Mouse (Mus musculus) cerebellum, adult 8-10 months (tissue): ENCODE results near the gene Tnfrsf18.

Source experiments
- DNase-seq: peaks from one replicate; pipeline ENCODE4 v3.0.0; 2022

Tnfrsf18 gene

DNA sequence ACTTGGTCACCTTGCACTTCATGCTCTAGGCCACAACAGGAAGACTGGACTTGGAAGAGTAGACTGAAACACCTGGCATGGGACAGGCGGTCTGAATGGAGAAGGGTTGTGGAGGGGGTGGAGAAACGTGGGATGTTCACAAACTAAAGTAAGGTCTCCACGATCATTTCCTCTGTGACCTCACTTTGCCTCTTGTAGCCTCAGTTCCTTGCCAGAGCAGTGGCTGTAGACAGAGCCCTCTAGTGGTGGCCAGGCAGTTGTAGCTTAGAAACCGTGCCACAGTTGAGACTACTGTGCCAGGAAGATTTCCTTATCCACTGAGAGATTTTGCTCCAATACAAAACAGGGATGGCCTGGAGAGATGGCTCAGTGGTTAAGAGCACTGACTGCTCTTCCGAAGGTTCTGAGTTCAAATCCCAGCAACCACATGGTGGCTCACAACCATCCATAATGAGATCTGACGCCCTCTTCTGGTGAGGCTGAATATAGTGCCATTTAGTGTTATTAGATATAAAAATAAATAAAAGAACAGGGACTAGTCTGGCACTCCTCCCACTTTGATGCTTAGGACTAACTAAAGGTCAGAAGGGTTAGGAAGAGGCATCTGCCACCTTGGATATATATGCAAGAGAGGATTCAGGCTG lies 7.6 kb downstream of the Tnfrsf18 start:
- DNase-seq, result peak; percentile 43

DNA sequence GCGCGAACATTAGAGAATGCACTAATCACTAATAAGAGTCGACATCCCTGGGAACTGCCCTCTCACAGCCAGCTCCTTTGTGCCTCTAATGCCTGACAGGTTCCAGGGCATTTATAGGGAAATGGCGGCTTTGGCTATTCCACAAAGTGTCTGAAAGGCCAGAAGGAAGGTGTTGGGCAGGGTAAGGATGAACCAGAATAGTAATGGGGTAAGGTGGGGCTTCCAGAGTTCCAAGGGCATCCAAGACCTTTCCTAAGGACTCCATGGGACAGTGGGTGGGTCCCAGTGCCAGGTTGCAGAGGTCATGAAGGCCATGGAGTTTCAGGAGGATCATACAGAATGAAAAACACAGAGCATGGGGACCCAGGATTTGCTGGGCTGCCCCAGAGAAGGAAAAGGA lies 8.3 kb downstream of the Tnfrsf18 start:
- DNase-seq, result no peak

DNA sequence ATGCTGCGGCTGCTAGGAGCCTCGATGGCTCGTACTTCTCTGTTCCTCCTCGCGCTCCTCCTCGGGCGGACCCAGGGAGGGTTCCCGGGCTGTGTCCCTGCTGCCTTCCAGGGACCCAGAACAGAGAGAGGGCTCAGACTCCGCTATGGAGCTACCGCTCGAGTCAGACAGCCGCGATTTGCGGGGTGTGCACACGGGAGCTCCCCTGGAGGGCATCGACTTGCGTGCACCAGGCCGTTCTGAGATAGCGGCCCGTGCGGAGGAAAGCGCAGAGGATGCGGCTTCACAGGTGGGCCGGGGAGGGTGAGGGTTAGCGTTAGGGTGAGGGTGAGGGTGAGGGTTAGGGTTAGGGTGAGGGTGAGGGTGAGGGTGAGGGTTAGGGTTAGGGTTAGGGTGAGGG lies 8.9 kb downstream of the Tnfrsf18 start:
- DNase-seq, result no peak

DNA sequence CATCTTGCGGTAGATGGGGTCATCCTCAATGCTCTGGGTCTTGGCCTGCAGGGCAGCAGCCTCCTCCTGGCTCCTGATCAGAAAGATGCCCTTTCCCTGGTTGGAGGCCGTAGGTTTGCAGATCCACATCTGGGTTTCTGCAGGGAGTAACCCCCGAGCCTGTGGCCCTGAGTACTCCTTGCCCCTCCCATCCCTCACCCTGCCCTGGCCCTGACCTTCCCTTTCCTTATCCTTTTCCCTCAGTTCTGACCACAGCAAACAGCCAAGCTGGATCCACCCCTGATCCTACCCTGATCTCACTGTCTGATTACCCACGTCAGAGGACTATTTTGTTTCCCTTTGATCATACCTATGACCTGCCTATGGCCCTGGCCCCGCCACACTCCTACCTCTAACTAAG lies 18.8 kb downstream of the Tnfrsf18 start:
- no peak for DNase-seq

DNA sequence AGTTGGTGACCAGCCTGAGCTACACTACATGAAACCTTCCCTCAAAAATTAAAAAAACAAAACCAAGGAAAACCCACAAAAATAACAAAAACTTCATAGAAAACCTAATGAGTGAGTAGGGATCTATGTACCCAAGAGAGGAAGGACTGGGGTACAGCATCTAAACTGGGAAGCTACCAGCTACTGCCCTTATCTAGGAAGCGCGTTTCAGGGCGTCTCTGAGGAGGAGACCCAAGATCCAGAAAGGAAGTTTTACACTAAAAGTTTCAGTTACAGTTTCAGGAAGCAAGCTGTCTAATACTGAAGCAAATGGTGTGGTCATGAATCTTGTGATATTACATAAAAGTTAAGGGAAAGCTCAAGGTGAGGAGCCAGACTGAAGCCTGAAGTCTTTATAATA lies 23.8 kb downstream of the Tnfrsf18 start:
- DNase-seq, result no peak

DNA sequence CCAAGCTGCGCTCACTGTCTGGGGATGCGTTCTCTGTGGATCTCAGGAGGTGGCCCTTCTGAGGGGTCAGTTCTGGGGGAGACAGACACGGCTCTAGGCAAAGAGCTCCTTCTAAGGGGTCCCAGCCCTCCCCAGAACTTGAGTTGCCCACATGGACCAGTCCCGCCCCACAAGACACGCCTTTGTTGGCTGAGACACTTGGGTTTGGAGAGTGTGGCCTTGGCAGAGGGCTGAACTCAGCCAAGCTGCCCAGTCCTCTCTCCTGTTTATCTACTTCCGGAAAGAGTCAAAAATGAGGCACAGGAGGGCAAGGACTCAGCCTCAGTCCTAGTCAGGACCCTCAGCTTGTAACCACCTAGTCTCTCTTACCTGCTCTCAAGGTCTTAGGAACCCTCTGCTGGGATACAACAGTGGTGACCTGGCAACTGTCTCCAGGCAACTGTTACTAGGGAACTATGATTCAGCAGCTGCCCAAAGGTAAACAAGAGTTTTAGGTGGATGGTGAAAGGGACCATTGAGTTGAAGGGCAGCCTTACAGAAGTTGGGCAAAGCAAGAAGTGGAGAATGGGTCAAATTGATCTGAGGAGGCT lies 24.5 kb downstream of the Tnfrsf18 start:
- no peak for DNase-seq

DNA sequence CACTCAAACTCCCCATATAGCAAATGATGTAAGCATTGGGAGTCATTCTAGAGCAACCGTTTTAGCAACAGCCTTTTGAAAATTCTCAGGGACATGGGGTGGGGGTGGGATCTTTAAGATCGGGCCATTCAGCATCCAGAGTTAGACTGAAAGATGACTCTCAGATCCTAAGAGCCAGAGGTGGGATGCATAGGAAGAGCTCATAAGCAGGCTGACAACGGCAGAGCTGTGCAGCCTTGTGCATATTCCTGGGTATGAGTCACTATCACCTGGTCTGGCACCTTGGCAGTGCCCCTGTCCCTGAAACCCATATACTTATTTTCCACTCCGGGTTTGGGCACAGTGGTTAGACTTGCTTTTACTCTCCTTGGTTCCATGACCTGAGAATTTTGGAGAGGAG lies 27.1 kb downstream of the Tnfrsf18 start:
- no peak for DNase-seq

DNA sequence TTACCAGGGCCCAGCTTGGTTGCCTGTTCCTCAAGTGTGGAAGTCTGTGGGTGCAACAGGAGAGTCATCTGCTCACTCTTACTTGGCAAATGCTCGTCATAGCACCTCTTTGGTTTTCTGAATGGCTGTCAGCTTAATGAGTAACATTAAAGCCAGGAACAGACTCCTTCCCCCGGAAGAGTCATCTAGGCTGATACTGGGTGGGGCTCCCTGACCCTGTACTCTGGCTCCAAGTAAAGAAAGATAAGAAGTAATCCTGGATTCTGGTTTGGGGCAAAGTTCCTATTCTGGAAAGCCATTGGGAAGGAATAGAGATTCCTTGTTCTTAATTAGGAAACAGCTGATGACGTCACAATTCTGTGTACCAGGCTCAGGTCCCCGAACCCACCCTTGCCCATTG lies 28.2 kb downstream of the Tnfrsf18 start:
- DNase-seq, result no peak

DNA sequence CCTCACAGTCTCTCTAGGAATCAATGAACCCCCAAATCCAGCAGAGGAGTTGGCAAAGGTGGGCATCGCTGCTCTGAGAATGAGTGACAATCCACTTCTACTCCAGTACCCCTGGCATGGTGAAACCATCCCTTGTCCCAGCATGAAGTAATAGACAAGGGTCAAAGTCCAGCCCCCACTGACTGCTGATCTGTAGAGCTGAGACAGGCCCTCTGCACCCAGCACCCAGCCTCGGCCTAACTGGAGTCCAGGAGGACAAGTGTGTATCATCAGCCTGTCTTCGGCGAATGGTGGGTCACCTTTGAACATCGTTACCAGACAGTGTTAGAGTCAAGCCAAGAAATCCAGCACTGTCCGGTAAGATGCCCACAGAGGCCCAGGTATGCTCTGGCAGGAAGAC lies 28.6 kb downstream of the Tnfrsf18 start:
- DNase-seq, result no peak

DNA sequence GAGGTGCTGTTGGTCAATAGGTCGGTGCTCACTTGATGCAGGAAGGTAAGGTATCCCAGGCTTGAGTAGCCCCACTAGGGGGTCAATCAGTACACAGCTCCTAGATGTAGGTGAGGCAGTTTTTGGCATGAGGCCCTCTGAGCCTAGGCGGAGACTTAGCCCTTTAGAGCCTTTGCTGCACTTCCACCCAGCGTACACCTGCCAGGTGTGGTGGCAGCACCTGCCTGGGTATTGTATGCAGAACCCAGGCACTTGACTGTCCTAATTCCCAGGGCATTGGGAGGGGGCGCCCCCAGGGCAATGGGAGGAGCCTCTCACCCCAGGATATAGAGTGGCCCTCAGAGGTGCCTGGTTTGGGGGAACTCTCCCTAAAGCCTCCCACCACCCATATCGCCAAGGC lies 29.2 kb downstream of the Tnfrsf18 start:
- DNase-seq, result no peak

DNA sequence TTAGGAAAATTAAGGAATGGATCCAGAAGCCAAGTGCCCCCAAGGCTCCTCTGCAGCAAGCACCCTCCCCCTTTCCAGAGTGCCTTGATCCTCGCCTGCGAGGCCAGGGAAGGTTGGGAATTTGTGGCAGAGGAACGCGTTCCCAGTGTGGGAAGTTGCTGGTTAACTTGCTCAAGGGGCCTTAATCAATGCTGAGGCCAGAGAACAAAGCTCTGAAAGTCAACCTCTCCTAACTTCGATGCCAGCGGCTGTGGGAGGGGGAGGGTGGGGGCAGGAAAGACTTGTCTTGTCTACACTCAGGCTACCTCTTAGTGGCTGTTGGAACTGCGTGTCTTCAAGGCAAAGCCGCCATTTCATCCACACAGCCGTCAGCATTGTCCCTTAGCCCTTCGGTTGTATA lies 31.7 kb downstream of the Tnfrsf18 start:
- no peak for DNase-seq

DNA sequence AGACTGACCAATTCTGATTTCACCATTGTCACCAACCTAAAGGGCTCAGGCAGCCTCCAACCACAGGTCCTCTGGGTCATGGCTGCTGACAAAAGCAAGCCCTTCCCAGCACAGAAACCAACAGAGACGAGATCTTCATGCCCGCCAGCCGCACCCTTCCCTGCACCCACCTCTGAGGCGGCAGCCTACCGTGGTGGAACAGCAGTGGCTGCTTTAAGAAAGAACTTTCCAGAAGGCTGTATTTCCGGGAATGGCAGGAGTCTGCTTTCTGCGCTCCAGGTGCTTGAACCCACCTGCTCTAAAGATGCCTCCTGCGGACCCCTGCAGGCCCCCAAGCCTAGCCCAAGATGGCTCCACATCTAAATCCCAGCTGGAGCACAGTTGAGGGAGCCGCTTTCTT lies 32.9 kb downstream of the Tnfrsf18 start:
- DNase-seq, result no peak

DNA sequence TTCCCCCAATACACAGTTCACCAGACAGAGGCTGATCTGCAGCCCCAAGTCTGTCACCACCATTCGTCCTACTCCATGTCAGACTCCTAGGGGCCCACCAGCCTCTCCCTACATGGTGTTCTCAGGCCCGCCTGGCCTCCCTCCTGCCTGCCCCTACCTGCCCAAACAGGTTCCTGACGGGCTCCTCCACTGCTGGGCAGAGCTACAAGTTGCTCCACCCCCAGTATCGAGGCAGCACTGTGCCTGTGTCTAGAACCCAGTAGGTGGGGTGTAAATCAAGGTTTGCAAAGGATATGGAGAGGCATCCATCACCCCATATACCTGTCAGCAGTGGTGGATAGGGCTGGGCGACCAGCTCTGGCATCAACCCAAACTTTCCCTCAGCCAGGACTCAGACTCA lies 33.3 kb downstream of the Tnfrsf18 start, which contains the start of gene Ttll10:
Ttll10 (minus strand) TSS at position 154 of the 400 bp plus-strand sequence.
- DNase-seq, result no peak

DNA sequence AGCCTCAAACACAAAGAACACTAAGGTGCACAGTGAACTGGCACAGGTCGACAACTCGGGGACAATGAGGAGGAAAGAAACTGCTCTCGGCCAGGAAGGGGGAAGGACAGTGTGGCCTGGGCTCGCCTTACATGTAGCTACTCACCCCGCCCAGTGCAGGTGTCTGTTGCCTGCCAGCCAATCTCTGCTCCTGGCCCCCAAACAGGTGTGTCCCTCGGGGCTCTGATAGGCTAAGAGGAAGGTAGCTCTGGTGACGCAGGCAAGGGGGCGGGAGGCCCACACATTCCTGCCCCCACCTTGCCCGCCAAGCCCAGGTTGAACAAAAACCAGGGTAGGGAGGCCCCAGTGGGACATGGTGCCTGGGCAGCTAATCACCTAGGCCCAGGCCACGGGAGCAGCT lies 33.7 kb downstream of the Tnfrsf18 start:
- no peak for DNase-seq

DNA sequence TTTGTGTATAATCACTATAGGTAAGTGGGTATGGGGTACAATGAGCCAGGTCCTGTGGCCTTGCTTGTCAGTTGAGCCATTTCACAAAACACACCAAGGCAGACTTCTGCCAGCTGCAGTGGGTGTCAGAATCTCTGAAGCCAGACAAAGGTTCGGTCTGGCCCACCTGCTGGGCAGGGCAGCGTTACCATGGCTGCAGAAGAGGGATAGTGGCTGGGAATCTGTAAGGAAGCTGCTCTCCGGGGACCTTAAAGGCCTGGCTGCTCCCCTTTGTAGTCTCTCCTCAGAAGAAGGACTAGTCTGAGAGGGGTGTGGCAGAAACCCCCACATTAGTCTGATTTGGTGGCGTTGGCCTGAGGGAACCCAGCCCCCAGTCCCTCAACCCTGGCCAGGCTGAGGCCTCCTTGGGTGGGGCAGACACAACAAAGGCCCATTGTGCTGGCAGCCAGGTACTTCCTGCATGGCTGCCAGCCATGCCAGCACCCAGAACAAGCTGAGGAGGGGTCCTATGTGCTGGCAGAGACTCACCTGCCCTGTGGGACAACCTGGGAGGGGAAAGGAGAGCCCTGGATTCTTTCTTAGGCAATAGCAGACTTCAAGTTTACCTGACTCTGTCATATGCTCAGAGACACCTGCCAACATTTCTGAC lies 38.0 kb downstream of the Tnfrsf18 start:
- DNase-seq, result no peak

DNA sequence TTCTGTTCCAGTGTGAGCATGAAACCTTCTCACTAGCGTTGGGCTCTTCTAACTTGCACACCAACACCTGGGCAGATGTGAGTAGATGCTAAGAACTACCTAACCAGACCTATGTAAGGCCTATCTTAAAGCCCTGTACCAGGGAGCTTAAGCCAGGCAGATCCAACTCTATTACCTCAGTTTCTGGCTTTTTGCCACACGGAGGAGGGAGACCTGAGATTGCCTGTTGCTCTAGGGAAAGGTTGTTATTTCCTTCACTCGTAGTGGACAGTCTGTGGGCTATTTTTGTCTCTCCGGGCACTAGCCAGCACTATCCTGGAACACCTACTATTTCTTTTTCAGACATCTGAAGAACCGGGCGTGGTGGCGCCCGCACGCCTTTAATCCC lies 38.5 kb downstream of the Tnfrsf18 start:
- no peak for DNase-seq

DNA sequence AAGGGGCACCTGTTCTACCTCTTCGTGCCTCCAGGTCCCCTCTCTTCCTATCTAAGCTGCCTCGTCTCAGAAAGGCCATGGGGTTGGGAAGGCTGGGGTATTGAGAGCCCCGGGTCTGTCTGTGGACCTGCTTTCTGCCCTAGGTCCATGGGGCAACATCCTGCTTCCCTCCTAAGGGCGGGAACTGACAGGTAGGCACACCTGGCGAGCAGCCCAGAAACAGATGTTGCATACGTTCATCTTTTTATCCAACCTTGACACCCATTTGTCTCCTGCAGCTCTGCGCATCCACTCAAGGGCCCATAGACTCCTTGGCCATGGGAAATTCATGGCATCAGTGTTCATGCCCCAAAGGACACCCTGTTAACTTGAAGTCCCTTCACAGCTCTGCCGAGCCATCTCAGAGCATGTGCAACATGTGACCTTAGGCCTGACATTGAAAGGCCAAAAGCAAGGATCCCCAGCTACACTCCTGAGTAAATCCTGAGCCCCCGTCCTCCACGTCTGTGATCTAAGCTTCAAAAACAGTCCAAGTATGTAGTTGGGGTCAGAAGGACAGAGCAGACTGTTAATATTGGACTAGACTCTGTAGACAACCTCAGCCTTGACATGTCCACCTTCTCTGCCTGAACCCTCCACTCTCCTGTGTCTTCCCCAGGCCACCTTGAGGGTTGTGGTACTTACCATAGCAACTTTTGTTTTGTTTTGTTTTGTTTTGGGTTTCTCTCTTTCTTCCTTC lies 39.4 kb downstream of the Tnfrsf18 start:
- DNase-seq, result no peak

DNA sequence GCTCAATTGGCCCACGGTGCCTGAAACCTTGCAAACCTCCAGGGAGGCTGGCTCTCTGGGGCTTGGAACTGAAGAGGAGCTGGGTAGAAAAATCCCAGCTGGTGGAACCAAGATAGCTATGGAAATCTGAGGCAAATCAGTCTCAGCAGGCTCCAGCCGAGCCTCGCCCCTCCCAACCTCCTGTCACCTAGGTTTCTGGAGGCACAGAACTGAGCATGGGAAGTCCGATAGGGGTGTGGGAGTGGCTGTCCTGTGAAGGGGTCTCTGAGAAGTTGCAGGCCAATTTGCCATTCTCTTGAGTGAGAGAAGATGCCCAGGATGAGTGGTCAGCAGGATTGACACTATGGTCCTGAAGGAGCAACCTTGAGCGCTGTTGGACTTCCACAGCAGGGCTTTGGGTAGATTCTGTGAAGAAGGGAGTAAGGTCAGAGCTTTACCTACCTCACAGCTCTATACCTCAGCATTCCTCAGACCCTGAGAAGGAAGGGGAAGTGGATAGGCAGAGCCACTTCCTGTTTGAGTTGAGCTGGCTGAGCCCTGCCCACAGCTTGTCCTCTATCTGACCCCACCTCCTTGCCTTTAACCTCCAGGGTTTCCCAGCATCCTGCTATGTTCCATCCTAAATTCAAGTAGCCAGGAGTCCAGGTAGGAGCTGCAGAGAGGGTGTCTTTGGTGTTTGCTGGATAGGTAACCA lies 41.4 kb downstream of the Tnfrsf18 start:
- no peak for DNase-seq

DNA sequence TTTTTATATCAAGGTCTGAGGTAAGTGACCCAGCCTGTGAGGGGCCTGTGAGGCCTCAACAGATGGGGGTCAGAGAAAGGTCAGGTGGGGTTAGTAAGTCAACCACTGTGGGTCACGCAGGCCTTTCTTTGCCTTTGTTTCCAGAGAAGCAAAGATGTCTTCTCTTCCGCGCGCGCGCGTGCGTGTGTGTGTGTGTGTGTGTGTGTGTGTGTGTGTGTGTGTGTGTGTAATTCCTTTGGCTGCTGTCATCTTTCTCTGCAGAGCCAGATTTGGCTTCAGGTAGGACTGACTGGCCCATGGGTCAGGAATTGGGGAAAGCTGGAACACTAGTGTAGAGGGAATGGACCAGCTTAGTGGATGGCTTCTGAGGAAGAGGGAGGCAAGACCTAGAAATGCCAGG lies 43.7 kb downstream of the Tnfrsf18 start:
- no peak for DNase-seq

DNA sequence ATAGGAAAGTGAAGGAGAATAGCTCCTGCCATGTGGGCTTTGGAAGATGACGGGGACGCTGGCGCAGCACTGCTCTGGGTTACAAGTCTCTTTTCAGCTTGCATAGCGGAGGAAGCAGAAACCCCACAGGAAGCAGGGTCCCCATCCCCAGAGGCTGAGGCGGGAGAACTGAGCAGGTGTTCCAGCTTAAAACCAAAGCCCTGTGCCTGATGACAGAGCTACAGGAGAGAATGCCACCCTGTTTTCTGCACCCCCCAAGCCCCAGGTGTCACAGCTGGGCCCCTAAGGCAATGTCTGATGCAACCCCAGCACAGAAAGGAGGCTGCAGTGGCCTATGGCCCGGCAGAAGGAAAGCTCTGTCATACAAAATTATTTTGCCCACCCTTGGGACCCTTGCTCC lies 44.3 kb downstream of the Tnfrsf18 start:
- DNase-seq, result no peak

DNA sequence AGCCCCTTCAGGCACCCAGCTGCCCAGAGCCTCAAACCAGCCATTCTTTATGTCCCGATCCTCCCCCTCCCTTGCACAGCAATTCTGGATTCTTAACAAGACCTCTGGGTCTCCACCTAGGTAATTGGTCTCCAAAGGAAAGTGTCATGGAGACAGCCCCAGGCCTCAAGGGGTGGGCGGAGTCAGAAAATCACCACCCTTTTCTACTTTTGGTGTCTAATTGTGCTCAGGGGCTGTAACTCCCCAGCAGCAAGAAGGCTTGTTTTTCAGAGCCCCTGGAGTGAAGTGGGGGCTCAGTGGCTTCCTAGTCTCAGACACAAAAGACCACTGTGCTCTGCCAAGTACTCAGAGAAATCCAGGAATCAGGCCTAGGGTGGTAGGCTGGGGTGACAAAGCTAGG lies 44.8 kb downstream of the Tnfrsf18 start:
- no peak for DNase-seq

DNA sequence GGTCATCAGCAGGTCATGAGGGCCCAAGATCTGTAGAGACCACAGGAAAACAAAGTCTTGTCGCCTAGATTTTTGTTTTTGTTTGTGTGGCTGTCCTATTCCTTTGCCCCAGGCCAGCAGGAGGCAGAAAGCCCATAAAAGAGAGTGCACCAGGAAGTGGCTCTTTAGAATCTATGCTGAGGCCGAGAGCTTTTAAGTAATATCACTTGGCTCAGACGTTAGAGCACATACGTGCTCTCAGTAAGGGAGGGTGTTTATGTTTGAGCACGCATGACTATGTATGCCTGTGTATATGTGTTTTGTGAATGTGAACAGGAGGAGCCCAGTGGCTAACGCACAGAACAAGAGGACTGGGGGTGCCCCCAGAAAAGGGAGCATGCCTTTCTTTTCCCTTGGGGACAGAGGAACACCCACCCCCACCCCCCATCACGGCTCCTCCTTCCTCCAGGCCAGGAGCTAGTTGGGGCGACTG lies 51.0 kb downstream of the Tnfrsf18 start:
- no peak for DNase-seq
